ENCODE assay signal across 15 mouse cellular contexts in the genomic region with DNA sequence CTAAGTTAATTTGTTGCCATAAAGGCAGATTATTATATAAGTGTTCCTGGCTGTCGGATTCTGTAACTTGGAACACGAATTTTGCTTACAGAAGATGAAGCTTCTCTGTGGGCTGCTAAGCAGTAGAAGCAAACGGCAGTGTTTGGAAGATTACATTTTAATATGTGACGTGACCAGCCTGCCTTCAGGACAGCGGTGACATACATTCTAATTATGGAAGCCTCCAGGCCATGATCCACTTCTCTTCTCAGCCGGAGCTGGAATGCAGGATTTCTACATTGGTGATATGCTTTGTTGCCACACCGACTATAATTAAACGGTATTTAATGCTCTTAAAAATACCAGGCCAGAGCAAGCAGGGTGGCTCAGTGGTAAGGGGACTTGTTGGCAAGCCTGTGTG. TPM values are rescaled to one million over a fixed set of nuclear protein-coding genes. Genes with fewer than 3 reads are reported as not detected.
DNase-seq lines count a peak whose midpoint lies in the region; ATAC-seq lines count a peak whose summit lies in the region.
"Had no signal": no experiment of that assay in that cellular context is flagged by ENCODE, and none has a peak within 500 bp of the region (broad histone marks: within the 10 kb centered on the region; RNA-seq: fewer than 3 reads in every experiment).

No protein-coding gene starts in this region.

- no peak for DNase-seq in cerebellum, adult 8-10 months
- peak; percentile 7 for DNase-seq in gastrocnemius, adult 18-20 months (ENCODE audit: low spot score)
- DNase-seq in gastrocnemius, postnatal 25 days = no peak
- DNase-seq in heart, postnatal 4 days = peak; percentile 17
- no peak for DNase-seq in heart, adult 8-10 months (ENCODE audit: low spot score)
- DNase-seq in brain, adult 2 months (ENCODE audit: low read depth, low spot score) = peak; percentile 74
- no peak for DNase-seq in urinary bladder, adult 2 months (ENCODE audit: low spot score)
- DNase-seq: adrenal gland, postnatal 10 days; gastrocnemius, postnatal 14 days had no signal

- ATAC-seq in cerebellum, adult (ENCODE audit: insufficient number of reproducible peaks, low FRiP score, low TSS enrichment) = peak; percentile 72
- ATAC-seq: intestine, embryonic 15.5 days; lung, postnatal 0 days; midbrain, embryonic 16.5 days had no signal

RNA-seq across cellular contexts. Expression of a gene that starts 11.0 kb away (rescaled TPM):
- under 1 TPM; 0.80 to 0.83 TPM for total RNA-seq in gastrocnemius, adult 18-20 months (2021)
- total RNA-seq in gastrocnemius, postnatal 25 days (2021) = under 1 TPM; 0.13 to 0.51 TPM
- total RNA-seq in heart, postnatal 4 days (2021) = 1 to 10 TPM; 3.0 to 3.1 TPM
- total RNA-seq in heart, adult 8-10 months (2022) = 1 to 10 TPM; 1.4 to 2.3 (median 1.5) TPM
- 1.7 and 2.0 TPM in 2 replicates for polyA plus RNA-seq in urinary bladder, adult 2 months (2012; rRNA removed)
- total RNA-seq: megakaryocyte, adult 5-6 weeks had no signal
- polyA plus RNA-seq: hindbrain, embryonic 13.5 days had no signal

Comparison
In these comparisons a context has a peak if more than half of its experiments do, and no peak if none do; other contexts are left out.
1. DNase-seq: peak in gastrocnemius, adult 18-20 months (single experiment), heart, postnatal 4 days (single experiment) and brain, adult 2 months (single experiment); none in cerebellum, adult 8-10 months (single experiment), gastrocnemius, postnatal 25 days (single experiment), heart, adult 8-10 months (single experiment) and urinary bladder, adult 2 months (single experiment).